Mouse (Mus musculus) thymus, postnatal 14 days (tissue): ENCODE results near the gene Arhgef10l.

ENCODE experiments used
- DNase-seq: peaks from one replicate; pipeline ENCODE4 v3.0.0; 2021

Gene Arhgef10l

DNA sequence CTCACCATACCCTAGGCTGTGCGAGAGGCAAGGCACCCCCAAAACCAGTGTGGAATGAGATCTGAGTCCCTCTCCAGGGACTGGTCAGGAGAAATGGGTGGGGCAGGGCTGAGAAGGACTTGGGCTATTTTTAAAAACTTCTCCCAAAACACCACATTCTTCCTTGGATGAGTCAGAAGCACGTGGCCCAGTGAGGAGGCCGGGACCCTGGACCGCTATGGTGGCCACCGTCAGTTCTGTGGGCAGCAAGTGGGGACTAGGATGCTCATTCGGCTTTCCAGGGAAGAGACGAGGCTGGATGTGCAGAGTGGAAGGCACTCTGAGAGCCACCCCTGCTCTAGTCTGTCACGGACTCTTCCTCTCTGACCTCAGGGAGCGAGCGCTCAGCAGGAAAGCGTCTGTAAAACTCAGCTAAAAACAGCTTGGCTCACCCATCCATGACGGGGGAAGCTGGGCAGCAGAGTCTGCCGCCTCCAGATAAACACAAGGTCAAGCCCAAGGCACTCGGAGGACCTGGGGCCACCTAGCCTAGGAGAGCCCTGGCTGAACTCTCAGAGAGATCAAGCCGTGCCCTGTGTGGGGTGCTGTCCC is 35.1 kb downstream of the Arhgef10l start:
- DNase-seq = no peak

GRCm38 (mm10) chr4:140630136-140630535 is 35.7 kb downstream of the Arhgef10l start:
- no peak for DNase-seq

- DNase-seq = no peak
Observed at GRCm38 (mm10) chr4:140628971-140629370, 36.8 kb downstream of the Arhgef10l start.

DNA sequence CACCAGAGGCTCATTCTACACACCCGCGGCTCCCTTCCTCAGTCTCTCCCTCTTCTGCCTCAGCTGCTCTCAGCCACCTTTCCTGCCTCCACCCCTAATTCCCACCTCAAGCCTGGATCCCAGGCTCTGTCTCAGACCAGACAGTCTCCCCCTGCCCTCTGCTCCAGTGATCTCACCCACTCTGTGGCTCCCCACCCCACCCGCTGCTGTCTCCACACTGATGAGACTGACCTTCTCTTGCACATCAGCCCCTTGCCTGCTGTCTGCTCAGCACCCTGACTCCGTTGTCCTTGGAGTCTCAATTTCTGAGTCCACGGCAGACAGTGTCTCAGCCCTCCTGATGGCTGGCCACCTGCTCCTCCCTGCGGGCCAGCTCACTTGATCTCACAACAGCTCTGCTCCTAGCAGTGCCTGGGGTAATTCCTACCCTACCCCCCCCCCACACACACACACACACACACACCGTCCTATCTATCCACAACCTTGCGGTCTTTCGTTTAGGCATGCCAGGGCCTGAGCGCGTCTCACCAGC is 37.3 kb downstream of the Arhgef10l start:
- DNase-seq = no peak

DNA sequence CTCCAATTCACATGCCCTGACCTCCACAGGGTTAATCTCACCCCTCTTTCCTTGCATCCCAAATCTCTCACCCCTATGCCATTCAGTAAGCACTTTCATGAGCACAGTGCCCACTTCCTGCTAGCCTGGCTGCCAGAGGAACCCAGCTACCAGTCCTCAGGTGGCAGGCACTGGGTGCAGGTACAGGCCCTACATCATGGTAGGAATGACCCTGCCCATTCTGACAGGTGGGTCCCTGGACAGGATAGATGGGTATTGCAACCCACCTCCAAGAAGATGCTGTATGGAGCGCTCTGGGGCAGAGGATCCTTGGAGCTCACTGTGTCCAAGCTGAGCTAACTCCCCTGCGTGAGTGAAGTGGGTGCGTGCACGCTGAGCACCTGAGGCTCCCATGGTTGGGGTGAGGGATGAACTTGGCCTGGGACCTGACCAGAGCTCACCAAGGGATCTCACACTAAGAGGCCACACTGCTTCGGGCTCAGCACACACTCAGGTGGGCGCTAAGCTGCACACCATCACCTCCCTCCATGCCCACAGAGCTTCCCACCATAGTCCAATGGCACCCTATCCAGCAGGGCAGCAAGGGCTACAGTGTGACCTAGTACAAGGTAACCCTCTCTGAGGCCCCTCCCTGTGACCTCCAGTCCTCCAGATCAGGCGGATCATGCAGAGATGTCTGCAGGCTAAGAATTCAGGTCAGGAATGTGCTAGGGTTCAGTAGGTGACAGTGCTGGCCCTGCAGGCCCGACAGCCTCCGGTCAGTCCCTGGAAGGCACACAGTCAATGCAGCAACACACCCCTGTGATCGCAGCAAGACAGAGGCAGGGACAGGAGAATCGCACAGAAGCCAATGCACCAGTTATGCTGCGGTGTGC is 39.9 kb downstream of the Arhgef10l start:
- no peak for DNase-seq

GRCm38 (mm10) chr4:140624468-140625176 is 41.2 kb downstream of the Arhgef10l start:
- DNase-seq = no peak

DNA sequence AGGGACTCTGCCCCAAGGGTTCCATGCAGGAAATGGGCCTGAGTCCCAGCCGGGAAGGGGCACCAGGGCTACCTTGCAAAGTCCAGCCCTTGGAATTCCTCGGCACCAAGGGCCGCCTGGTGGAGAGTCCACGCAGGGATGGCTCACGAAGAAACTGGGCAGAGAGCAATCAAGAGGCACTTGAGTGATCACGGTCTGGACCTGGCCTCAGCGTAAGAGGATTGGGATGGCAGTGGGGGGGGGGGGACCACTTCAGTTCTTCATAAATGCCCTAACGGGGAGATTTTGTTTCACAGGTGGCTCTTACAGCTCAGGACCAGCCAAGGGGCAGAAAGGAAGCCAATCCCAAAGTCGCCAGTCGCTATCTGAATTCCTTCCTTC is 41.7 kb downstream of the Arhgef10l start:
- no peak for DNase-seq

GRCm38 (mm10) chr4:140622819-140623218 is 43.0 kb downstream of the Arhgef10l start:
- no peak for DNase-seq

GRCm38 (mm10) chr4:140620496-140620895 is 45.3 kb downstream of the Arhgef10l start:
- no peak for DNase-seq

DNA sequence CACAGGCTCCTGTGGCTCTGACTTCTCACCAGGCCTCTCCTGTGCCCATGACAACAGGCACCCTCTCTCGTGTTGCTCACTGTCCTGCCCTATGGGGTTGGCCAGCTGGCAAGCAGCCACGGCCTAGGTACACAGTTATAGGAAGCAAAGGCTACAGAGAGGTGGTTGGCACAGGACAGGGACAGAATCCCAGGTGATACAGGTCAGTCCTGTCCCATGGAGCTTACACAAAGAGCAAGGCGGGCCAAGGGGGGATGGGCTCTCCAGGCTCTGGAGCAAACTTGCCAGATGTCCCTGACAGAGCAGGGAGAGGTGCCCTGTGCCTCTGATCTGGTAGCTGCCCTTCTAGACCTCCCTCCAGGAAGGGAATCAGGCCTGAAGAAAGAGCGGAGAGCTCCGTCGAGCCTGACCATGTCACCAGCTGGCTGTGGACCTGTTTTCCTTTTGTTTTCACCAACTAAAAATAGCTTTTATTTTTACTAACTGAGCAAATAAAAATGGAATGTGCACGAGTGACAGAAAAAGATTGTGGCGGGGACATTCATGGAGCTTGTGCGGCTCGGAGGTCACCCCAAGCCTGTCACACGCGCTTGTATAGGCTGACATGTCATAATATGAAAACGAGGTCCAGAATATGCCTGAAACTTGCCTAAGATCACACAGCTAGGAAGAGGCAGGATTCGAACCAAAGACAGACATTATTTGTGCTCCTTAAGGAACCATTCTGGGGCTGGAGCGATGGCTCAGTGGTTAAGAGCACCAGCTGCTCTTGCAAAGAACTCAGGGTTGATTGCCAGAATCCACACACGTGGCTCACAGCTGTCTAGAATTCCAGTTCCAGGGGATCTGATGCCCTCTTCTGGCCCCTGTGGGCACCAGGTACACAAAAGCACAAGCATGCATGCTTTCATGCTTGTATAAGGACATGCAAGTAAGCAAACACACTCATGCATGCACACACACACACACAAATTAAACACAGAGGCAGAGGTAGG is 48.1 kb downstream of the Arhgef10l start:
- peak; percentile 66 for DNase-seq

DNA sequence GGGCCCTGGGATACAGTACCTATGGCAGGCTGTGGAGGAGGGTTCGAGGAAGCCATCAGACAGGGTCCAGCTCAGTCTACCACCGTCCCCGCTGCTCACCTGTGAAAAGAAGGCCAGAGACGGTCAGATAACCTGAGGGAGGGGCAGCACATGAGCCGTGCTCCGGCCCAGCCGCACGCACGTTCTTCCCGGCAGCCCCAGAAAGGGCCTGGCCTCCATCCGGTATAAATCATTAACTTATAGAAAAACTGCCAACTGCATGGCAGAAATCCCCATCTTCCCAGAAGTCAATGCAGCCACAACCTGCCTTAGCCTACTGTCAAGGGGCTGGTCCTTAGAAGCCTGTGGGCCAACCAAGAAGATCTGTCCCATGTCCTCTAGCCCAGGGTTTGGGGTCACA is 48.9 kb downstream of the Arhgef10l start:
- DNase-seq = no peak

DNA sequence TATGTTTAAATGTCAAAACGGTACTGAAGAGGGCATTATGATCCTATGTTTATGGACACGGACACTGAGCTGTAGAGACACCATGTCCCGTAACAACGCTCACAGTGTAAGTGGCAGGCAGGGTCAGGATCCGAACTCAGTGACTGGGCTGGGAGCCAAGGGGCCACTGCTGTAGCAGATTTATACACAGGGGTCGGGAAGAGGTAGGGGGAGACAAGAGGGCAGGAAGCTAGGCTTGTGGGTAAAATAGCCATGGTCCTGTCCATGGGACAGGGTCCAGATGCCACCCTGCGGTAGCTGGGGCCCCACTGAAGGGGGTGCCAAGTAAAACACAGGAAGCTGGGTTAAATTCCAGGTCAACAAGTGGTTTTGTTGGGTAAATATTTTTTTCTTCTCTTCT is 49.6 kb downstream of the Arhgef10l start:
- DNase-seq = no peak

- no peak for DNase-seq
Observed at GRCm38 (mm10) chr4:140615771-140616170, 50.0 kb downstream of the Arhgef10l start.

- DNase-seq = no peak
Observed at GRCm38 (mm10) chr4:140614553-140614952, 51.3 kb downstream of the Arhgef10l start.

GRCm38 (mm10) chr4:140614145-140614544 is 51.7 kb downstream of the Arhgef10l start:
- no peak for DNase-seq

GRCm38 (mm10) chr4:140610841-140611609 is 54.8 kb downstream of the Arhgef10l start:
- DNase-seq = no peak

DNA sequence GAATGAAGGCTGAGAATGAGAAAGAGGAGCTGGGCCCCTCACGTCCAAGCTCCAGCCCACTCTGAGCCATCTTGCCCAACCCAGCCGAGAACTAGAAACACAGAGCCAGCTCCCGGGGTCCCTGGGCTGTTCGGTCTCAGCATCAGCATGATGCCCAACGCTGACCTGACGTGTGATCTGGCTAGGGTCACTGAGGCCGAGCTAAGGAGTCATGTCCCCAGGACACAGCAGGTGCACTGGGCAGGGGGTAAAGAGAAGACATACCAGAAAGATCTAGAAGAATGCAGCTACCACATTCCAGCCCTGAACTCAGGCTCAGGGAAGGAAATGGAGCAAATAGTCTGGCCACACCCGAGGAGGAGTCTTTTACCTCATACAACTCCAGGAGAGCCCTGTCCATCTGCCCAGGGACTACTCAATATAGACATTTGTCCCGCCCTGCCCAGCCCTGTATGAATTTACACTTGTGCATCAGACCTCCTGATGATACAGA is 57.5 kb downstream of the Arhgef10l start:
- no peak for DNase-seq

GRCm38 (mm10) chr4:140606779-140607178 is 59.0 kb downstream of the Arhgef10l start:
- no peak for DNase-seq

DNA sequence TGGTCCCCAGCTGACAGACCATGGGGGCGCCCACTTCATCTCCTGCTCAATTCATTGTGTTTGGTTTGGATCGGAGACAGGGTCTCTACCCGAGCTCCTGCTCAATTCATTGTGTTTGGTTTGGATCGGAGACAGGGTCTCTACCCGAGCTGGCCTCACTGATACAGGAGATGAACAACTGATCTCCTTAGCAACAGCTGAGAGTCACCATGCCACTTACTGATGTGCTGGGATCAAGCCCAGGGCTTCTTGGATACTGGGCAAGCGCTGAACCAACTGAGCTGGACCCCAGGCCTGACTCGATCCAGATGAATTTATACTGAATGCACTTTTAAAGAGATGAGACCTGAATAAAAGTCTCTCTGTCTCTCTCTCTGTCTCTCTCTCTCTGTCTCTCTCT is 59.6 kb downstream of the Arhgef10l start:
- no peak for DNase-seq

- no peak for DNase-seq
Observed at GRCm38 (mm10) chr4:140605790-140606189, 60.0 kb downstream of the Arhgef10l start.

DNA sequence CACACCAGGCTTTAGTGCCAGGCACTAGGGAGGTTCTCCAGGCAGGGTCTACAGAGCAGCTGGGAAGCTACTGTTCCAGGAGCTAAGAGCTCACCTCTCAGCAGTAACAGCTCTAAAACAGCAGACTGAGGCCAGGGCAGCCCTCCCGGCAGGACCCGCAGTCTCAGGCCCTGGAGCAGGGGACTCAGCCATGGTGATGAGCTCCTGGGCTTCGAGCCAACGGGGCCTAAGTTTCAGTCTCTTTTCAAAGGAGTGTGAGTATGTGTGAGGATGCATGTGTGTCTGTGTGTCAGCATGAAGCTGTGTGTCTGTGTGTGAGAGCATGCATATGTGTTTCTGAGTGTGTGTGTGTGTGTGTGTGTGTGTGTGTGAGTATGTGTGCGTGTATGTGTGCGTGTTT is 60.6 kb downstream of the Arhgef10l start:
- DNase-seq = no peak
